Comparison of ENCODE assay signal across 18 mouse cellular contexts in the genomic region with DNA sequence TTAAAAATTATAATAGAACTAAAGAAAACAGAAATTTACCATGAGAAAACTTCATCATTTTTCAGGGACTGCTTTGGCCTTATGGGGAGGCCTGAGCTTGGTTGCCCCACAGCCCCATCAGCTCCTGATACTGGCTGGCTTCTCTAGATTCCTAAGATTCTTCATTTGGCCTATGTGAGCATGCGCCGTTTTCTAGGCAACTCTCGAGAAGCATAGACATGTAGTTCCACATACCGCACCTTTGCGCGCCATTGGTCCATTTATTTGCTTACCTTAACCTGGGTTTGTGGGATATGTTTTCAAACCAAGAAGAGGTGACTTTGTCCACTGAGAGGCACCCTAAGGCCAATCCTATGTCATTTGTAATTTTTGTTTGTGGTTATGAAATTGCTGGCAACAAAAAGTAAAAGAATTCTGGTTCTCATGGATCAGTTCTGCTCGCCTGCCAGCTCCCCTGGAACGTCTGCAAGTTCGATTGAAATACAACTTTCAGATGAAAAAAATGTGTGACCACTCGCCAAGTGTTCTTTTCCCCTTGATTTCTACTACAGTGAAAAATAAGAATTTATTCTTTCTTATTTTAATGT. TPM values are rescaled to one million over a fixed set of nuclear protein-coding genes. Genes with fewer than 3 reads are reported as not detected.
DNase-seq lines count a peak whose midpoint lies in the region; ATAC-seq lines count a peak whose summit lies in the region.
"Had no signal": no experiment of that assay in that cellular context is flagged by ENCODE, and none has a peak within 500 bp of the region (broad histone marks: within the 10 kb centered on the region; RNA-seq: fewer than 3 reads in every experiment).

No protein-coding gene starts in this region.

- 0 out of 2 replicates have a peak overlapping the region, but pooled peaks have one; percentile 48 for H3K27ac ChIP-seq in heart, embryonic 13.5 days (replicated peaks)
- H3K27ac ChIP-seq in heart, embryonic 10.5 days: no peak overlapping the region
- H3K27ac ChIP-seq: embryonic facial prominence, embryonic 15.5 days; forebrain, embryonic 13.5 days; lung, embryonic 15.5 days; neural tube, embryonic 15.5 days had no signal

- no peaks in the 10 kb centered on the region for H3K9me3 ChIP-seq in heart, embryonic 13.5 days
- no peaks in the 10 kb centered on the region for H3K9me3 ChIP-seq in heart, embryonic 10.5 days
- H3K9me3 ChIP-seq: embryonic facial prominence, embryonic 15.5 days; forebrain, embryonic 13.5 days; lung, embryonic 15.5 days; neural tube, embryonic 15.5 days had no signal

- no peak for DNase-seq in heart, embryonic 10.5 days (ENCODE audit: low spot score)
- peak; percentile 67 for DNase-seq in gastrocnemius, adult 18-20 months (ENCODE audit: low spot score)
- DNase-seq in gastrocnemius, postnatal 25 days: peak; percentile 59
- DNase-seq in lung, postnatal 14 days: peak; percentile 61
- DNase-seq in layer of hippocampus, postnatal 36 days: no peak
- no peak for DNase-seq in natural killer cell, adult 2 months (ENCODE audit: low spot score in 2 of 2)
- DNase-seq in left cerebral cortex, adult 8-10 months (ENCODE audit: low spot score in 2 of 2): no peak
- DNase-seq: cerebellum, adult 18-20 months; kidney, adult 18-20 months; thymus, postnatal 25 days had no signal

- ATAC-seq in heart, embryonic 13.5 days (ENCODE audit: extremely low read depth, insufficient number of reproducible peaks, low FRiP score, low TSS enrichment): no peak
- ATAC-seq: CD4-positive, CD25-positive, alpha-beta regulatory T cell, adult 4 months; forebrain, embryonic 13.5 days; hindbrain, embryonic 16.5 days had no signal

- WGBS in heart, embryonic 13.5 days: 69% methylated on average over 10 of the region's 10 CpGs
- 75% methylated on average over 10 of the region's 10 CpGs for WGBS in heart, embryonic 10.5 days

- H3K4me1 ChIP-seq in heart, embryonic 13.5 days: peaks cover 75% of the 10 kb centered on the region
- peaks cover 52% of the 10 kb centered on the region for H3K4me1 ChIP-seq in heart, embryonic 10.5 days

- peaks cover 3% of the 10 kb centered on the region; the same call in 1 of the 2 replicates for H3K36me3 ChIP-seq in heart, embryonic 13.5 days
- no peaks in the 10 kb centered on the region for H3K36me3 ChIP-seq in heart, embryonic 10.5 days
- H3K36me3 ChIP-seq: embryonic facial prominence, embryonic 15.5 days; lung, embryonic 15.5 days; neural tube, embryonic 15.5 days had no signal

- no peaks in the 10 kb centered on the region for H3K27me3 ChIP-seq in heart, embryonic 13.5 days (replicated peaks)
- H3K27me3 ChIP-seq in heart, embryonic 10.5 days (ENCODE audit: insufficient read depth, poor library complexity, severe bottlenecking): no peaks in the 10 kb centered on the region
- H3K27me3 ChIP-seq: embryonic facial prominence, embryonic 15.5 days; forebrain, embryonic 13.5 days; lung, embryonic 15.5 days; neural tube, embryonic 15.5 days had no signal

- H3K4me3 ChIP-seq in heart, embryonic 13.5 days: no peak overlapping the region
- no peak overlapping the region for H3K4me3 ChIP-seq in heart, embryonic 10.5 days
- H3K4me3 ChIP-seq: embryonic facial prominence, embryonic 15.5 days; forebrain, embryonic 13.5 days; lung, embryonic 15.5 days; neural tube, embryonic 15.5 days had no signal

- no peak overlapping the region for H3K9ac ChIP-seq in heart, embryonic 13.5 days
- H3K9ac ChIP-seq: embryonic facial prominence, embryonic 15.5 days; forebrain, embryonic 13.5 days; lung, embryonic 15.5 days; neural tube, embryonic 15.5 days had no signal

- H3K4me2 ChIP-seq in heart, embryonic 13.5 days: no peak overlapping the region
- H3K4me2 ChIP-seq: embryonic facial prominence, embryonic 15.5 days; forebrain, embryonic 13.5 days; lung, embryonic 15.5 days; midbrain, embryonic 11.5 days; neural tube, embryonic 15.5 days had no signal

RNA-seq across cellular contexts. Expression of a gene that starts 21.9 kb away (rescaled TPM):
- polyA plus RNA-seq in heart, embryonic 13.5 days (2015; fragmentation: Nextera tagmentation; extraction: Ambion mirVana): 27.8 and 29.0 TPM in 2 replicates
- polyA plus RNA-seq in heart, embryonic 10.5 days (2016; fragmentation: Nextera tagmentation; extraction: Ambion mirVana): 37.1 and 62.2 TPM in 2 replicates
- 1 to 10 TPM; 3.0 to 4.0 TPM for total RNA-seq in gastrocnemius, adult 18-20 months (2021)
- total RNA-seq in gastrocnemius, postnatal 25 days (2021): 1 to 10 TPM; 4.6 to 6.5 TPM
- 100 to 1,000 TPM; 173 to 178 TPM for total RNA-seq in layer of hippocampus, postnatal 36 days (2021)
- 100 to 1,000 TPM; 156 to 178 (median 169) TPM for total RNA-seq in left cerebral cortex, adult 8-10 months (2022)

Comparison
In these comparisons a context has a peak if more than half of its experiments do, and no peak if none do; other contexts are left out.
1. DNase-seq: peak in gastrocnemius, adult 18-20 months (single experiment), gastrocnemius, postnatal 25 days (single experiment) and lung, postnatal 14 days (single experiment); none in heart, embryonic 10.5 days (single experiment), layer of hippocampus, postnatal 36 days (0 of 2), natural killer cell, adult 2 months (0 of 2) and left cerebral cortex, adult 8-10 months (0 of 2).
2. RNA of a gene that starts 21.9 kb away (total RNA-seq): 173 to 178 TPM in layer of hippocampus, postnatal 36 days and 156 to 178 TPM in left cerebral cortex, adult 8-10 months; 4.6 to 6.5 TPM in gastrocnemius, postnatal 25 days and 3.0 to 4.0 TPM in gastrocnemius, adult 18-20 months; every median in the first group is over 10 times any median in the second.